Mouse (Mus musculus) liver, embryonic 14.5 days (tissue): ENCODE data around the gene Defb25.

ENCODE experiments used
- CTCF ChIP-seq: IDR thresholded peaks from 2 replicates; pipeline ENCODE4 v1.5.1; 2016; ENCODE audit warnings: antibody characterized with exemption, low read depth, control low read depth
- EP300 ChIP-seq: IDR thresholded peaks from 2 replicates; pipeline ENCODE4 v1.6.1; 2016; ENCODE audit warnings: antibody characterized with exemption, low read depth

DNA sequence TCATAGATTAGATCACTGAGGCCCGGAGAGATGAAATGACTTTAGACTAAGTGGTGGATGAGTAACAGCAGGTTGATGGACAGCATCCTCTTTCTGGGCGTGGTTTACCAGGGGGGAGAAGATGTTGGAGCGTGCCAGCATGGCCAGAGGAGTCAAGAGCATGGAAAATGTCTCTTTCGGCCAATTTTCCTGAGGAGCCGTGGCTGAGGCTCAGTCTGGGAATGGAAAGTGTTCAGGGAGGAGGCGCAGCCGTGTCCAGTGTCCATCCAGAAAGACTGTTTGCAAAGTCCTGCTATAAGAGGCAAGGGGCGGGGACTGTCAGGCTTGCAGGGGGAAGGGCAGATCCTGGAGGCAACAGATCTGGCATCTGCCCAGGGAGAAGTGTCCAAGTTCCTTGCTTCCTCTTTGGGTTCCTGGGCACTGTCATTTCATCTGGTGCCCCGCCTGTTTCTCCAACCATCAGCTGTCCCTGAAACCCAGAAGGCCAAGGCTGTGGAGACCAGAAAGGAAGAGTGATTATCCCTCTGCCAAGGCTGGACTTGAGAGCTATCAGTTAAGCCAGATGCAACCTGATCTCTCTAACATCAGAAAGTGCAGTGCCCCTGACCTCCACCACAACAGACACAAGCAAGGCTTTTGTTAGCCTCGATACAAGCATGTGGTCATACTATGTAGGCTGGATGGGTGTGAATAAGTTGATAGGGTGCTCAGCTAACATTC lies 30.2 kb upstream of the Defb25 start:
- TF ChIP-seq CTCF = no peak
- TF ChIP-seq EP300 = no peak
